Mouse (Mus musculus) myocyte (in vitro differentiated cells): ENCODE measurements at regions not wholly inside any gene's neighbourhood (a gene's known extent, or its start where the extent isn't known, plus 50 kb on each side); places are given as distances from the start of the nearest gene placed in this dataset.

ENCODE experiments used
- E2F4 ChIP-seq: IDR thresholded peaks from one replicate; pipeline ENCODE4 v1.6.1; 2011; ENCODE audit warnings: mild to moderate bottlenecking, control low read depth, moderate library complexity; ENCODE audit not compliant: insufficient read depth
- MAX ChIP-seq: IDR thresholded peaks from one replicate; pipeline ENCODE4 v1.6.1; 2011; ENCODE audit warnings: low read depth, mild to moderate bottlenecking, control low read depth
- MYOG ChIP-seq, 3 experiments: IDR thresholded peaks; one replicate each; pipeline ENCODE4 v1.6.1; 2011; ENCODE audit warnings: control low read depth in 2 of 3, low read depth in 2 of 3, mild to moderate bottlenecking in 2 of 3; ENCODE audit not compliant: insufficient read length in 2 of 3, control insufficient read depth in 1 of 3, insufficient read depth in 1 of 3
- POLR2A ChIP-seq: IDR thresholded peaks from one replicate; pipeline ENCODE4 v1.6.1; 2011; ENCODE audit warnings: low read depth, mild to moderate bottlenecking, control low read depth, moderate library complexity; ENCODE audit not compliant: insufficient read length
- POLR2AphosphoS2 ChIP-seq: IDR thresholded peaks from one replicate; pipeline ENCODE4 v1.6.1; 2011; ENCODE audit warnings: low read depth, control low read depth; ENCODE audit not compliant: insufficient read length
- REST ChIP-seq: IDR thresholded peaks from one replicate; pipeline ENCODE4 v1.6.1; 2011; ENCODE audit warnings: mild to moderate bottlenecking, control low read depth, moderate library complexity; ENCODE audit not compliant: insufficient read depth, insufficient read length
- TCF12 ChIP-seq: IDR thresholded peaks from one replicate; pipeline ENCODE4 v1.6.1; 2011; ENCODE audit warnings: mild to moderate bottlenecking, control low read depth; ENCODE audit not compliant: poor library complexity, insufficient read depth, severe bottlenecking
- TCF3 ChIP-seq: IDR thresholded peaks from one replicate; pipeline ENCODE4 v1.6.1; 2011; ENCODE audit warnings: low read depth, control low read depth; ENCODE audit not compliant: insufficient read length
- USF1 ChIP-seq: IDR thresholded peaks from one replicate; pipeline ENCODE4 v1.6.1; 2011; ENCODE audit warnings: low read depth, mild to moderate bottlenecking, control low read depth, moderate library complexity

GRCm38 (mm10) chr4:125431648-125432047 lies 58.9 kb upstream of the Grik3 start:
- no peak for TF ChIP-seq POLR2A
- TF ChIP-seq MYOG (IDR thresholded peaks at IDR 0.05; ENCODE audit: control insufficient read depth in 1 of 3, insufficient read depth in 1 of 3, insufficient read length in 2 of 3, low read depth in 2 of 3): no peak
- TF ChIP-seq REST: no peak
- no peak for TF ChIP-seq USF1
- TF ChIP-seq E2F4: no peak
- TF ChIP-seq MAX: no peak
- no peak for TF ChIP-seq TCF3
- TF ChIP-seq POLR2AphosphoS2: no peak
- TF ChIP-seq TCF12: no peak
